9 mouse cellular contexts compared by ENCODE assay signal in genomic region chr8:109750699-109751098, GRCm38 (mm10). TPM values are rescaled to one million over a fixed set of nuclear protein-coding genes. Genes with fewer than 3 reads are reported as not detected.
DNase-seq lines count a peak whose midpoint lies in the region; ATAC-seq and TF ChIP-seq lines count a peak whose summit lies in the region.
"Had no signal": no experiment of that assay in that cellular context is flagged by ENCODE, and none has a peak within 500 bp of the region (broad histone marks: within the 10 kb centered on the region; RNA-seq: fewer than 3 reads in every experiment).

No protein-coding gene starts in this region.

- peak; percentile 19 for DNase-seq in limb, embryonic 14.5 days (ENCODE audit: low spot score)
- DNase-seq in limb, embryonic 10.5 days (ENCODE audit: low spot score): no peak
- DNase-seq in brain, adult 2 months (ENCODE audit: low read depth, low spot score): peak; percentile 66
- peak; percentile 46 for DNase-seq in spleen, adult 12 weeks (ENCODE audit: low spot score)
- DNase-seq in layer of hippocampus, postnatal 14 days (ENCODE audit: low spot score in 2 of 2): no peak

- H3K4me3 ChIP-seq in limb, embryonic 14.5 days (replicated peaks; ENCODE audit: low read length): no peak overlapping the region
- no peak overlapping the region for H3K4me3 ChIP-seq in limb, embryonic 10.5 days
- H3K4me3 ChIP-seq in liver, embryonic 12.5 days: no peak overlapping the region
- H3K4me3 ChIP-seq in forebrain, embryonic 16.5 days (replicated peaks; ENCODE audit: low read length): no peak overlapping the region
- no peak overlapping the region for H3K4me3 ChIP-seq in hindbrain, embryonic 12.5 days
- H3K4me3 ChIP-seq: embryonic facial prominence, embryonic 13.5 days had no signal

- no peak for TF ChIP-seq POLR2A in limb, embryonic 14.5 days (IDR thresholded peaks at IDR 0.05; ENCODE audit: borderline replicate concordance, extremely low read depth, insufficient read depth, insufficient read length)

- H3K9ac ChIP-seq in limb, embryonic 14.5 days (ENCODE audit: low read depth, low read length, severe bottlenecking): no peak overlapping the region
- H3K9ac ChIP-seq in liver, embryonic 12.5 days: no peak overlapping the region
- H3K9ac ChIP-seq in forebrain, embryonic 16.5 days (replicated peaks; ENCODE audit: low read depth, low read length): no peak overlapping the region
- no peak overlapping the region for H3K9ac ChIP-seq in hindbrain, embryonic 12.5 days
- H3K9ac ChIP-seq: embryonic facial prominence, embryonic 13.5 days had no signal

- no peaks in the 10 kb centered on the region for H3K36me3 ChIP-seq in limb, embryonic 14.5 days (ENCODE audit: control insufficient read depth, insufficient read depth, low read length)
- no peaks in the 10 kb centered on the region for H3K36me3 ChIP-seq in limb, embryonic 10.5 days
- H3K36me3 ChIP-seq in liver, embryonic 12.5 days: no peaks in the 10 kb centered on the region
- H3K36me3 ChIP-seq in forebrain, embryonic 16.5 days (ENCODE audit: control insufficient read depth, insufficient read depth): no peaks in the 10 kb centered on the region
- no peaks in the 10 kb centered on the region for H3K36me3 ChIP-seq in hindbrain, embryonic 12.5 days
- H3K36me3 ChIP-seq: embryonic facial prominence, embryonic 13.5 days had no signal

- no peak overlapping the region for H3K27ac ChIP-seq in limb, embryonic 14.5 days (replicated peaks; ENCODE audit: low read depth, low read length)
- no peak overlapping the region for H3K27ac ChIP-seq in limb, embryonic 10.5 days
- H3K27ac ChIP-seq in liver, embryonic 12.5 days: no peak overlapping the region
- H3K27ac ChIP-seq in forebrain, embryonic 16.5 days (ENCODE audit: low read length): no peak overlapping the region
- H3K27ac ChIP-seq in hindbrain, embryonic 12.5 days: no peak overlapping the region
- H3K27ac ChIP-seq: embryonic facial prominence, embryonic 13.5 days had no signal

- ATAC-seq in limb, embryonic 14.5 days (ENCODE audit: low FRiP score, low read depth): no peak
- ATAC-seq in liver, embryonic 12.5 days: peak; percentile 37; the same call in 1 of the 2 replicates
- no peak for ATAC-seq in forebrain, embryonic 16.5 days
- no peak for ATAC-seq in hindbrain, embryonic 12.5 days (ENCODE audit: low FRiP score)

- H3K4me1 ChIP-seq in limb, embryonic 14.5 days (ENCODE audit: control insufficient read depth, insufficient read depth, low read length): no peaks in the 10 kb centered on the region
- H3K4me1 ChIP-seq in limb, embryonic 10.5 days: no peaks in the 10 kb centered on the region
- H3K4me1 ChIP-seq in liver, embryonic 12.5 days: no peaks in the 10 kb centered on the region
- no peaks in the 10 kb centered on the region for H3K4me1 ChIP-seq in forebrain, embryonic 16.5 days (replicated peaks; ENCODE audit: control insufficient read depth, insufficient read depth, low read length)
- no peaks in the 10 kb centered on the region for H3K4me1 ChIP-seq in hindbrain, embryonic 12.5 days
- H3K4me1 ChIP-seq: embryonic facial prominence, embryonic 13.5 days had no signal

- WGBS in limb, embryonic 14.5 days: 74% methylated on average over 12 of the region's 12 CpGs
- WGBS in limb, embryonic 10.5 days: 78% methylated on average over 12 of the region's 12 CpGs
- WGBS in liver, embryonic 12.5 days (ENCODE audit: insufficient replicate concordance): 44% methylated on average over 12 of the region's 12 CpGs
- 84% methylated on average over 12 of the region's 12 CpGs for WGBS in forebrain, embryonic 16.5 days
- 80% methylated on average over 12 of the region's 12 CpGs for WGBS in hindbrain, embryonic 12.5 days

- no peaks in the 10 kb centered on the region for H3K27me3 ChIP-seq in limb, embryonic 14.5 days (ENCODE audit: control insufficient read depth, insufficient read depth, low read length)
- H3K27me3 ChIP-seq in limb, embryonic 10.5 days (ENCODE audit: low read depth, poor library complexity, severe bottlenecking): no peaks in the 10 kb centered on the region
- no peaks in the 10 kb centered on the region for H3K27me3 ChIP-seq in liver, embryonic 12.5 days (replicated peaks)
- no peaks in the 10 kb centered on the region for H3K27me3 ChIP-seq in forebrain, embryonic 16.5 days (replicated peaks; ENCODE audit: control insufficient read depth, insufficient read depth, low read length)
- H3K27me3 ChIP-seq in hindbrain, embryonic 12.5 days: no peaks in the 10 kb centered on the region
- H3K27me3 ChIP-seq: embryonic facial prominence, embryonic 13.5 days had no signal

- H3K4me2 ChIP-seq in limb, embryonic 14.5 days (replicated peaks; ENCODE audit: low read depth, low read length, severe bottlenecking): no peak overlapping the region
- no peak overlapping the region for H3K4me2 ChIP-seq in liver, embryonic 12.5 days
- no peak overlapping the region for H3K4me2 ChIP-seq in forebrain, embryonic 16.5 days (ENCODE audit: low read length)
- no peak overlapping the region for H3K4me2 ChIP-seq in hindbrain, embryonic 12.5 days (replicated peaks)
- H3K4me2 ChIP-seq: embryonic facial prominence, embryonic 13.5 days had no signal

- H3K9me3 ChIP-seq in limb, embryonic 14.5 days (ENCODE audit: control insufficient read depth, low read length): no peaks in the 10 kb centered on the region
- no peaks in the 10 kb centered on the region for H3K9me3 ChIP-seq in limb, embryonic 10.5 days (replicated peaks)
- H3K9me3 ChIP-seq in liver, embryonic 12.5 days (replicated peaks): no peaks in the 10 kb centered on the region
- no peaks in the 10 kb centered on the region for H3K9me3 ChIP-seq in forebrain, embryonic 16.5 days (ENCODE audit: control insufficient read depth, low read length)
- no peaks in the 10 kb centered on the region for H3K9me3 ChIP-seq in hindbrain, embryonic 12.5 days (replicated peaks)
- H3K9me3 ChIP-seq: embryonic facial prominence, embryonic 13.5 days had no signal

RNA-seq across cellular contexts. Expression of gene Atxn1l, which starts 13.2 kb away (rescaled TPM):
- 16.2 and 19.0 TPM in 2 replicates for polyA plus RNA-seq in limb, embryonic 14.5 days (2012; rRNA removed)
- polyA plus RNA-seq in limb, embryonic 14.5 days (2014; fragmentation: Nextera tagmentation; extraction: Ambion mirVana): 8.7 and 9.6 TPM in 2 replicates
- polyA plus RNA-seq in limb, embryonic 10.5 days (2016; fragmentation: Nextera tagmentation; extraction: Ambion mirVana): 8.4 and 10.2 TPM in 2 replicates
- polyA plus RNA-seq in liver, embryonic 12.5 days (2016; fragmentation: Nextera tagmentation; extraction: Ambion mirVana): 3.9 and 4.6 TPM in 2 replicates
- 4.4 and 5.1 TPM in 2 replicates for polyA plus RNA-seq in forebrain, embryonic 16.5 days (2015; fragmentation: Nextera tagmentation; extraction: Ambion mirVana)
- 10 to 100 TPM; 40.9 to 44.5 TPM for total RNA-seq in layer of hippocampus, postnatal 14 days (2021)
- polyA plus RNA-seq in hindbrain, embryonic 12.5 days (2016; fragmentation: Nextera tagmentation; extraction: Ambion mirVana): 8.1 and 8.4 TPM in 2 replicates

RNA-seq across cellular contexts. Expression of gene Ap1g1, which starts 27.7 kb away (rescaled TPM):
- 63.1 and 71.1 TPM in 2 replicates for polyA plus RNA-seq in limb, embryonic 14.5 days (2012; rRNA removed)
- polyA plus RNA-seq in limb, embryonic 14.5 days (2014; fragmentation: Nextera tagmentation; extraction: Ambion mirVana): 32.0 and 33.7 TPM in 2 replicates
- 44.0 and 50.4 TPM in 2 replicates for polyA plus RNA-seq in limb, embryonic 10.5 days (2016; fragmentation: Nextera tagmentation; extraction: Ambion mirVana)
- polyA plus RNA-seq in liver, embryonic 12.5 days (2016; fragmentation: Nextera tagmentation; extraction: Ambion mirVana): 25.8 and 25.9 TPM in 2 replicates
- polyA plus RNA-seq in forebrain, embryonic 16.5 days (2015; fragmentation: Nextera tagmentation; extraction: Ambion mirVana): 56.0 and 65.5 TPM in 2 replicates
- 10 to 100 TPM; 85.2 to 88.6 TPM for total RNA-seq in layer of hippocampus, postnatal 14 days (2021)
- polyA plus RNA-seq in hindbrain, embryonic 12.5 days (2016; fragmentation: Nextera tagmentation; extraction: Ambion mirVana): 61.5 and 70.5 TPM in 2 replicates

RNA-seq across cellular contexts. Expression of gene Zfp821, which starts 45.4 kb away (rescaled TPM):
- 34.0 and 36.8 TPM in 2 replicates for polyA plus RNA-seq in limb, embryonic 14.5 days (2012; rRNA removed)
- polyA plus RNA-seq in limb, embryonic 14.5 days (2014; fragmentation: Nextera tagmentation; extraction: Ambion mirVana): 28.6 and 34.2 TPM in 2 replicates
- polyA plus RNA-seq in limb, embryonic 10.5 days (2016; fragmentation: Nextera tagmentation; extraction: Ambion mirVana): 34.8 and 42.5 TPM in 2 replicates
- polyA plus RNA-seq in liver, embryonic 12.5 days (2016; fragmentation: Nextera tagmentation; extraction: Ambion mirVana): 9.9 and 11.4 TPM in 2 replicates
- 85.6 and 88.3 TPM in 2 replicates for polyA plus RNA-seq in forebrain, embryonic 16.5 days (2015; fragmentation: Nextera tagmentation; extraction: Ambion mirVana)
- 10 to 100 TPM; 49.5 to 55.7 TPM for total RNA-seq in layer of hippocampus, postnatal 14 days (2021)
- polyA plus RNA-seq in hindbrain, embryonic 12.5 days (2016; fragmentation: Nextera tagmentation; extraction: Ambion mirVana): 77.0 and 80.2 TPM in 2 replicates

RNA-seq across cellular contexts. Expression of gene Ist1, which starts 57.6 kb away (rescaled TPM):
- 109 and 113 TPM in 2 replicates for polyA plus RNA-seq in limb, embryonic 14.5 days (2012; rRNA removed)
- polyA plus RNA-seq in limb, embryonic 14.5 days (2014; fragmentation: Nextera tagmentation; extraction: Ambion mirVana): 149 and 153 TPM in 2 replicates
- 134 and 153 TPM in 2 replicates for polyA plus RNA-seq in limb, embryonic 10.5 days (2016; fragmentation: Nextera tagmentation; extraction: Ambion mirVana)
- 48.0 and 49.6 TPM in 2 replicates for polyA plus RNA-seq in liver, embryonic 12.5 days (2016; fragmentation: Nextera tagmentation; extraction: Ambion mirVana)
- 187 and 199 TPM in 2 replicates for polyA plus RNA-seq in forebrain, embryonic 16.5 days (2015; fragmentation: Nextera tagmentation; extraction: Ambion mirVana)
- total RNA-seq in layer of hippocampus, postnatal 14 days (2021): 10 to 100 TPM; 86.1 to 97.9 TPM
- 185 and 186 TPM in 2 replicates for polyA plus RNA-seq in hindbrain, embryonic 12.5 days (2016; fragmentation: Nextera tagmentation; extraction: Ambion mirVana)

Comparison
In these comparisons a context has a peak if more than half of its experiments do, and no peak if none do; other contexts are left out.
1. DNase-seq: peak in limb, embryonic 14.5 days (single experiment), brain, adult 2 months (single experiment) and spleen, adult 12 weeks (single experiment); none in limb, embryonic 10.5 days (single experiment) and layer of hippocampus, postnatal 14 days (0 of 2).